Mouse (Mus musculus) c-Kit-positive CD71-negative TER-119-negative erythroid progenitor cells, embryonic 14.5 days (primary cell): Measurements from ENCODE around the gene Kdelr1.

Experiments
- DNase-seq: peaks from one replicate; pipeline ENCODE4 v3.0.0-alpha.2; 2013; ENCODE audit warnings: low read depth

Gene Kdelr1

GRCm38 (mm10) chr7:45872624-45873023 is at the start of gene Kdelr1:
Gene Kdelr1 (plus strand): TSS chr7:45872772.
- peak; percentile 80 for DNase-seq

GRCm38 (mm10) chr7:45824598-45824997 is 48.0 kb upstream of the Kdelr1 start, which contains the start of gene Kcnj14:
Gene Kcnj14 (minus strand): TSS chr7:45824782.
- DNase-seq, result no peak

- no peak for DNase-seq
Measured at GRCm38 (mm10) chr7:45826631-45827030, 45.9 kb upstream of the Kdelr1 start.

GRCm38 (mm10) chr7:45830427-45831127 is 42.0 kb upstream of the Kdelr1 start, which contains the start of gene Grwd1:
Gene Grwd1 (minus strand): TSS chr7:45830944.
- peak; percentile 84 for DNase-seq

GRCm38 (mm10) chr7:45831128-45831525 is 41.4 kb upstream of the Kdelr1 start:
- DNase-seq, result no peak

GRCm38 (mm10) chr7:45832428-45832827 is 40.1 kb upstream of the Kdelr1 start:
- DNase-seq, result no peak

GRCm38 (mm10) chr7:45833148-45833790 is 39.3 kb upstream of the Kdelr1 start:
- DNase-seq, result no peak

- DNase-seq, result no peak
Measured at GRCm38 (mm10) chr7:45833924-45834323, 38.6 kb upstream of the Kdelr1 start.

GRCm38 (mm10) chr7:45842950-45843744 is 29.4 kb upstream of the Kdelr1 start:
- DNase-seq, result no peak

- DNase-seq, result no peak
Measured at GRCm38 (mm10) chr7:45848447-45849027, 24.0 kb upstream of the Kdelr1 start.

- no peak for DNase-seq
Measured at GRCm38 (mm10) chr7:45850661-45851060, 21.9 kb upstream of the Kdelr1 start.

GRCm38 (mm10) chr7:45853089-45853488 is 19.5 kb upstream of the Kdelr1 start:
- DNase-seq, result no peak

- DNase-seq, result no peak
Measured at GRCm38 (mm10) chr7:45856950-45857901, 15.3 kb upstream of the Kdelr1 start.

- DNase-seq, result no peak
Measured at GRCm38 (mm10) chr7:45859008-45859407, 13.6 kb upstream of the Kdelr1 start.

- DNase-seq, result no peak
Measured at GRCm38 (mm10) chr7:45862804-45863203, 9.8 kb upstream of the Kdelr1 start.

GRCm38 (mm10) chr7:45864435-45864834 is 8.1 kb upstream of the Kdelr1 start:
- no peak for DNase-seq

GRCm38 (mm10) chr7:45865925-45866910 is 6.4 kb upstream of the Kdelr1 start:
- peak; percentile 58 for DNase-seq

- DNase-seq, result no peak
Measured at GRCm38 (mm10) chr7:45867871-45868270, 4.7 kb upstream of the Kdelr1 start.

- DNase-seq, result no peak
Measured at GRCm38 (mm10) chr7:45869107-45869670, 3.4 kb upstream of the Kdelr1 start.

GRCm38 (mm10) chr7:45869787-45870186 is 2.8 kb upstream of the Kdelr1 start:
- no peak for DNase-seq
